In genomic region chr2:137880211-137881031, GRCm38 (mm10) we compare ENCODE assay signal across 24 mouse cellular contexts.
"Had no signal": no experiment of that assay in that cellular context is flagged by ENCODE, and none has a peak within 500 bp of the region (broad histone marks: within the 10 kb centered on the region; RNA-seq: fewer than 3 reads in every experiment).

No protein-coding gene starts in this region.

- ATAC-seq: liver, postnatal 0 days; lung, postnatal 0 days; midbrain, embryonic 16.5 days had no signal

- H3K27me3 ChIP-seq: lung, embryonic 15.5 days; megakaryocyte, embryonic 14.5 days; neural tube, embryonic 13.5 days; neural tube, embryonic 15.5 days; stomach, embryonic 15.5 days had no signal

- H3K36me3 ChIP-seq: lung, embryonic 15.5 days; neural tube, embryonic 13.5 days; neural tube, embryonic 15.5 days; stomach, embryonic 15.5 days had no signal

- H3K4me2 ChIP-seq: lung, embryonic 15.5 days; midbrain, embryonic 11.5 days; neural tube, embryonic 13.5 days; neural tube, embryonic 15.5 days; stomach, embryonic 15.5 days had no signal

- H3K4me1 ChIP-seq: lung, embryonic 15.5 days; megakaryocyte, embryonic 14.5 days; neural tube, embryonic 13.5 days; neural tube, embryonic 15.5 days; stomach, embryonic 15.5 days had no signal

- H3K27ac ChIP-seq: lung, embryonic 15.5 days; macrophage; neural tube, embryonic 13.5 days; neural tube, embryonic 15.5 days; stomach, embryonic 15.5 days; stomach, postnatal 0 days had no signal

- H3K4me3 ChIP-seq: lung, embryonic 15.5 days; megakaryocyte, embryonic 14.5 days; myocyte; neural tube, embryonic 13.5 days; neural tube, embryonic 15.5 days; stomach, embryonic 15.5 days had no signal

- DNase-seq: liver, postnatal 0 days; lung, adult 2 months; lung, postnatal 14 days; lung, postnatal 36 days; midbrain, embryonic 14.5 days; retina, postnatal 1 day; right cerebral cortex, adult 18-20 months; right cerebral cortex, postnatal 25 days; right cerebral cortex, postnatal 4 days; spleen, adult 18-20 months; thymus, adult 2 months; thymus, postnatal 25 days; thymus, postnatal 4 days had no signal

- H3K9ac ChIP-seq: liver, postnatal 0 days; lung, embryonic 15.5 days; neural tube, embryonic 13.5 days; neural tube, embryonic 15.5 days; stomach, embryonic 15.5 days had no signal

- H3K9me3 ChIP-seq: lung, embryonic 15.5 days; megakaryocyte, embryonic 14.5 days; neural tube, embryonic 13.5 days; neural tube, embryonic 15.5 days; stomach, embryonic 15.5 days had no signal
